Mouse (Mus musculus) CH12.LX (cell line): ENCODE measurements around the gene Klf3. TPM values are rescaled to one million over a fixed set of nuclear protein-coding genes. Genes with fewer than 3 reads are reported as not detected.

Experiments used
- DNase-seq: peaks from one replicate; pipeline ENCODE4 v3.0.0-alpha.2; 2013; ENCODE audit errors: extremely low read depth
- H3K27ac ChIP-seq: 2 replicates; pipeline ENCODE4 v1.5.1; 2012; ENCODE audit warnings: low read depth, mild to moderate bottlenecking, control low read depth, moderate library complexity; ENCODE audit not compliant: insufficient read depth
- H3K27me3 ChIP-seq: replicated peaks from 2 replicates; pipeline ENCODE3; 2012; ENCODE audit warnings: inconsistent platforms
- H3K36me3 ChIP-seq, 2 experiments: replicated peaks in 1 of 2; 2 replicates each; pipeline versions ENCODE3 to v1.6.1; 2012; ENCODE audit warnings: inconsistent platforms in 1 of 2, low read length in 1 of 2, mild to moderate bottlenecking in 1 of 2, mixed read lengths in 1 of 2, moderate library complexity in 1 of 2; ENCODE audit not compliant: control insufficient read depth in 1 of 2, insufficient read depth in 1 of 2
- H3K4me1 ChIP-seq, 2 experiments: 2 replicates each; pipeline ENCODE4 v1.6.1; 2012; ENCODE audit warnings: inconsistent platforms in 1 of 2, moderate library complexity in 1 of 2; ENCODE audit not compliant: insufficient read depth in 2 of 2, control insufficient read depth in 1 of 2
- H3K4me2 ChIP-seq: 2 replicates; pipeline ENCODE4 v1.6.1; 2012; ENCODE audit warnings: low read depth, mild to moderate bottlenecking, control low read depth; ENCODE audit not compliant: poor library complexity, insufficient read depth, severe bottlenecking
- H3K4me3 ChIP-seq, 3 experiments: fragments of 150-350 bp in 1 of 3; sonication (generic) in 1 of 3; replicated peaks in 1 of 3; 2 replicates each; pipeline versions ENCODE3 to v1.5.1; 2011 to 2012; ENCODE audit warnings: low read depth in 2 of 3, low read length in 2 of 3, mild to moderate bottlenecking in 2 of 3, moderate library complexity in 2 of 3, control low read depth in 1 of 3, improper control_type of control experiment in 1 of 3, inconsistent platforms in 1 of 3, mixed read lengths in 1 of 3; ENCODE audit not compliant: poor library complexity in 1 of 3
- H3K79me2 ChIP-seq: replicated peaks from 2 replicates; pipeline ENCODE4 v1.6.1; 2012; ENCODE audit warnings: mild to moderate bottlenecking, moderate library complexity; ENCODE audit not compliant: control insufficient read depth, poor library complexity, insufficient read depth, severe bottlenecking; ENCODE audit errors: extremely low read depth
- H3K9ac ChIP-seq: 2 replicates; pipeline ENCODE4 v1.6.1; 2012; ENCODE audit warnings: low read depth, mild to moderate bottlenecking, control low read depth, moderate library complexity; ENCODE audit not compliant: insufficient read depth
- H3K9me3 ChIP-seq: replicated peaks from 2 replicates; pipeline ENCODE3; 2012; ENCODE audit warnings: low read length, inconsistent platforms, mixed read lengths
- BHLHE40 ChIP-seq: IDR thresholded peaks from 2 replicates; pipeline ENCODE4 v1.6.1; 2011; ENCODE audit warnings: mild to moderate bottlenecking, low read depth, low read length, improper control_type of control experiment
- CHD1 ChIP-seq: IDR thresholded peaks from 2 replicates; pipeline ENCODE4 v1.6.1; 2012; ENCODE audit warnings: low read depth, low read length, improper control_type of control experiment, inconsistent platforms
- CTCF ChIP-seq, 2 experiments: IDR thresholded peaks in 1 of 2; conservative IDR thresholded peaks in 1 of 2; 2 replicates each; pipeline ENCODE4 v1.5.1; 2011 to 2012; ENCODE audit warnings: low read depth in 2 of 2, low read length in 2 of 2, improper control_type of control experiment in 1 of 2, inconsistent platforms in 1 of 2, mild to moderate bottlenecking in 1 of 2, moderate library complexity in 1 of 2
- E2F4 ChIP-seq: IDR thresholded peaks from 2 replicates; pipeline ENCODE4 v1.6.1; 2011; ENCODE audit warnings: low read depth, low read length, improper control_type of control experiment; ENCODE audit not compliant: insufficient replicate concordance
- ELF1 ChIP-seq: IDR thresholded peaks from 2 replicates; pipeline ENCODE4 v1.6.1; 2014; ENCODE audit warnings: low read depth, mild to moderate bottlenecking, inconsistent platforms, low read length, improper control_type of control experiment
- EP300 ChIP-seq: IDR thresholded peaks from 2 replicates; pipeline ENCODE4 v1.6.1; 2011; ENCODE audit warnings: low read length, improper control_type of control experiment
- GABPA ChIP-seq: IDR thresholded peaks from 2 replicates; pipeline ENCODE4 v1.6.1; 2012; ENCODE audit warnings: low read depth, low read length, improper control_type of control experiment, inconsistent platforms; ENCODE audit not compliant: insufficient replicate concordance
- IRF4 ChIP-seq: IDR thresholded peaks from 2 replicates; pipeline ENCODE4 v1.6.1; 2014; ENCODE audit warnings: low read depth, mild to moderate bottlenecking, inconsistent platforms, low read length, improper control_type of control experiment
- JUN ChIP-seq: IDR thresholded peaks from 2 replicates; pipeline ENCODE4 v1.6.1; 2011; ENCODE audit warnings: low read depth, mild to moderate bottlenecking, low read length, improper control_type of control experiment, moderate library complexity; ENCODE audit not compliant: insufficient read depth
- MAFK ChIP-seq: IDR thresholded peaks from 2 replicates; pipeline ENCODE4 v1.6.1; 2011; ENCODE audit warnings: low read length, improper control_type of control experiment; ENCODE audit not compliant: insufficient replicate concordance
- MAX ChIP-seq: IDR thresholded peaks from 2 replicates; pipeline ENCODE4 v1.6.1; 2011; ENCODE audit warnings: low read length, improper control_type of control experiment
- MAZ ChIP-seq: IDR thresholded peaks from 2 replicates; pipeline ENCODE4 v1.6.1; 2012; ENCODE audit warnings: low read depth, mild to moderate bottlenecking, inconsistent platforms, low read length, improper control_type of control experiment, moderate library complexity
- MEF2A ChIP-seq: IDR thresholded peaks from 2 replicates; pipeline ENCODE4 v1.6.1; 2014; ENCODE audit warnings: low read depth, mild to moderate bottlenecking, inconsistent platforms, low read length, improper control_type of control experiment, borderline replicate concordance
- NRF1 ChIP-seq: IDR thresholded peaks from 2 replicates; pipeline ENCODE4 v1.6.1; 2014; ENCODE audit warnings: low read depth, mild to moderate bottlenecking, inconsistent platforms, low read length, improper control_type of control experiment, moderate library complexity
- PAX5 ChIP-seq: IDR thresholded peaks from 2 replicates; pipeline ENCODE4 v1.6.1; 2012; ENCODE audit warnings: low read length, inconsistent platforms, mixed read lengths
- POLR2A ChIP-seq: IDR thresholded peaks from 2 replicates; pipeline ENCODE4 v1.6.1; 2011; ENCODE audit warnings: low read depth, mild to moderate bottlenecking, improper control_type of control experiment, low read length
- TBP ChIP-seq: conservative IDR thresholded peaks from 2 replicates; pipeline ENCODE4 v1.6.1; 2011; ENCODE audit warnings: low read depth, low read length, improper control_type of control experiment
- TCF12 ChIP-seq: IDR thresholded peaks from 2 replicates; pipeline ENCODE4 v1.6.1; 2014; ENCODE audit warnings: low read depth, mild to moderate bottlenecking, inconsistent platforms, low read length, improper control_type of control experiment
- USF2 ChIP-seq: conservative IDR thresholded peaks from 2 replicates; pipeline ENCODE4 v1.6.1; 2011; ENCODE audit warnings: low read depth, low read length, improper control_type of control experiment
- ZC3H11A ChIP-seq: IDR thresholded peaks from 2 replicates; pipeline ENCODE4 v1.6.1; 2012; ENCODE audit warnings: low read depth, mild to moderate bottlenecking, inconsistent platforms, low read length, improper control_type of control experiment
- ZMIZ1 ChIP-seq: IDR thresholded peaks from 2 replicates; pipeline ENCODE4 v1.6.1; 2012; ENCODE audit warnings: low read depth, mild to moderate bottlenecking, inconsistent platforms, low read length, improper control_type of control experiment
- ZNF384 ChIP-seq: IDR thresholded peaks from 2 replicates; pipeline ENCODE4 v1.6.1; 2012; ENCODE audit warnings: low read depth, low read length, improper control_type of control experiment, inconsistent platforms
- dilution Hi-C: fragments of 300-500 bp; cut with MboI; formaldehyde crosslinking; loops from 2 replicates; pipeline ENCODE4 v1.14.3; 2020; ENCODE audit warnings: low sequenced_read_pairs; ENCODE audit not compliant: extremely low pct_unique_long_range_greater_than_20kb, extremely low pct_ligation_motif_present
- in situ Hi-C: fragments of 300-500 bp; cut with MboI; formaldehyde crosslinking; loops from 3 replicates; pipeline ENCODE4 v1.14.3; 2019; ENCODE audit warnings: low sequenced_read_pairs, low pct_ligation_motif_present, low pct_unique_long_range_greater_than_20kb, mixed read lengths
- polyA plus RNA-seq: library from polyadenylated mRNA; unstranded; fragments of >175 nt; gene quantifications from 2 replicates; pipeline ENCODE4 v1.2.1, GENCODE M21; 2012; ENCODE audit warnings: low read depth; ENCODE audit not compliant: insufficient read length
- total RNA-seq, 2 experiments: library from RNA; depleted of rRNA; stranded (reverse); fragments of 300-350 nt in 1 of 2; fragments of >200 nt in 1 of 2; gene quantifications; 2 replicates each; pipeline ENCODE4 v1.2.3; 2012 to 2014

Klf3 gene
- total RNA-seq (2012; rRNA removed) (0.17 and 0.64 TPM in 2 replicates), total RNA-seq (2014; rRNA removed) (0.40 and 0.47 TPM in 2 replicates), polyA plus RNA-seq (3.3 and 4.4 TPM in 2 replicates)

DNA sequence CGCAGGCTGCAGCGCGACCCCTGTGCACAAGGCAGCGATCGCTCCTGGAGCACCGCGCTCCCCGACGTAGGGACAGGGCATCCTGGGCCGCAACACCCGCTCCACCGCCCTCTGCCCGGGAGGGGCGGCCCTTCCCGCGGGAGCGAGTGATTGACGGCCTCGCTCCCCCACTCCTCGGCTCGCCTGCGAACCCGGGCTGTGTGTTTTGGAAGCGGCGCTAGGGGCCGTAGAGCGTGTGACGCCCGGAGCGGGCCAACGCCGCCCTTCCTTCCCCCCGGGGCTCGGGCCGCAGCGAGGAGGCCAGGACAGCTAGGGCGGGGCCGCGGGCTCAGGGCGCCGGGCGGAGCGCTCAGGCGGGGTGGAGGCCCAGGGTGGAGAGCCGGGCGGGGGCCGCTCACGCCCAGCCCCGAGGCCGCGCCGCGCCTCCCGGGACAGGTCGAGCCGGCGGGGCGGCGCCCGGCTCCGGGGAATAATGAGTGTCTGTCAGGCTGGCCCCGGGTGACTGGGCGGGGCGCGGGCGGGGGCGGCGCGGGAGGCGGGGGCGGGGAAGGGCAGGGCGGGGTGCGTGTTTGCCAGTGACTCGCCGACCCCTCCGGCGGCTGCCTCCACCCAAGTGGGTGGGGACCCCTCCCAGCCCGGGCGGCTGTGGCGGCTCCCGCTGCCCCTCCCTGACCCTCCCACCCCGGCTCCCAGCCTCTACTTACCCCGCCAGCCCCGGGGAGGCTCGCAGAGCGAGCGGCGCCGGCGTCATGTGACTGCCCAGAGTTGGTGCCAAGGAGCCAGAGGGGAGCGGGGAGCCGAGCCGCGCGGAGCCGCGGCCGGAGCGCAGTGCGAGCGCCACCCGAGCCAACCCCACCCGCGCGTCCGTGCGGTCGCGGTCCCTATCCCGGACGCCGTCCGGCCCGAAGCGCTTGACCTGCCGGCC, at the start of gene Klf3:
Gene Klf3, plus strand, starts transcription at position 594 of the 925 bp plus-strand sequence.
- in situ Hi-C loops, result no loop called here
- dilution Hi-C loops, result no loop called here
- Histone ChIP-seq H3K79me2 (no peaks in the 10 kb centered on the region), H3K4me2 (no peak within 1 kb of the TSS), H3K36me3 (no peaks in the 10 kb centered on the region), H3K9ac (no peak within 1 kb of the TSS), H3K4me3 (peak within 1 kb of the TSS in 1 of 3 experiments; percentile 58), H3K27me3 (no peaks in the 10 kb centered on the region), H3K4me1 (peaks cover 3 to 31% of the 10 kb centered on the region in 2 experiments; a peak in 3 of 4 replicates), H3K27ac (no peak within 1 kb of the TSS), H3K9me3 (peaks cover 28% of the 10 kb centered on the region)
- no peak for DNase-seq
- no peak for TF ChIP-seq ELF1
- no peak for TF ChIP-seq ZNF384
- TF ChIP-seq MEF2A, result no peak
- no peak for TF ChIP-seq GABPA
- no peak for TF ChIP-seq JUN
- TF ChIP-seq ZC3H11A, result no peak
- TF ChIP-seq IRF4, result no peak
- TF ChIP-seq MAZ, result no peak
- no peak for TF ChIP-seq TBP

- DNase-seq, result no peak
- dilution Hi-C loops (no loop called here), in situ Hi-C loops (no loop called here)
- H3K4me3 ChIP-seq, result no peak overlapping the region
- H3K4me1 ChIP-seq, result peaks cover 0 to 24% of the 10 kb centered on the region in 2 experiments; a peak in 2 of 4 replicates
- H3K9me3 ChIP-seq, result peaks cover 10% of the 10 kb centered on the region
- no peak overlapping the region for H3K4me2 ChIP-seq
- no peak overlapping the region for H3K27ac ChIP-seq
- H3K79me2 ChIP-seq, result no peaks in the 10 kb centered on the region
- no peaks in the 10 kb centered on the region for H3K36me3 ChIP-seq
- H3K27me3 ChIP-seq, result no peaks in the 10 kb centered on the region
- TF ChIP-seq MEF2A (no peak), NRF1 (no peak), ELF1 (no peak), CHD1 (no peak), JUN (no peak), PAX5 (no peak), EP300 (no peak), MAX (no peak), USF2 (no peak), IRF4 (no peak), ZC3H11A (no peak), TCF12 (no peak), MAFK (no peak), ZNF384 (no peak), E2F4 (no peak), CTCF (conservative IDR thresholded peaks at IDR 0.05 in 1 of 2, IDR thresholded peaks at IDR 0.05 in 1 of 2; ENCODE audit: low read depth in 2 of 2, low read length in 2 of 2) (no peak), POLR2A (no peak), BHLHE40 (no peak), ZMIZ1 (no peak)
- H3K9ac ChIP-seq, result no peak overlapping the region
Measured at GRCm38 (mm10) chr5:64762295-64762694, 40.9 kb upstream of the Klf3 start.
